Mouse (Mus musculus) midbrain, postnatal 0 days (tissue): ENCODE data around the gene Itfg2. TPM values are rescaled to one million over a fixed set of nuclear protein-coding genes. Genes with fewer than 3 reads are reported as not detected.

ENCODE experiments used
- ATAC-seq: fragments of 200-750 bp; cut with Nextera tagmentation; 2 replicates; pipeline ENCODE4 v1.8.0; 2017; ENCODE audit warnings: moderate number of reproducible peaks, mild to moderate bottlenecking, moderate TSS enrichment, moderate library complexity; ENCODE audit not compliant: low FRiP score
- DNase-seq: peaks from one replicate; pipeline ENCODE4 v3.0.0-alpha.2; 2015; ENCODE audit warnings: low spot score
- H3K27ac ChIP-seq: fragments of 300-500 bp; sonication (generic); 2 replicates; pipeline ENCODE4 v1.5.1; 2014; ENCODE audit warnings: low read depth, mild to moderate bottlenecking, low read length, mixed read lengths
- H3K27me3 ChIP-seq: fragments of 300-500 bp; sonication (generic); 2 replicates; pipeline ENCODE4 v1.6.1; 2014; ENCODE audit warnings: low read length, control low read depth, mixed read lengths; ENCODE audit not compliant: insufficient read depth
- H3K36me3 ChIP-seq: fragments of 300-500 bp; sonication (generic); 2 replicates; pipeline ENCODE4 v1.6.1; 2014; ENCODE audit warnings: low read length, control low read depth, mixed read lengths; ENCODE audit not compliant: insufficient read depth
- H3K4me1 ChIP-seq: fragments of 300-500 bp; sonication (generic); 2 replicates; pipeline ENCODE4 v1.6.1; 2014; ENCODE audit warnings: mild to moderate bottlenecking, control low read depth, antibody characterized with exemption, low read length, mixed read lengths; ENCODE audit not compliant: insufficient read depth
- H3K4me2 ChIP-seq: fragments of 300-500 bp; sonication (generic); 2 replicates; pipeline ENCODE4 v1.6.1; 2014; ENCODE audit warnings: low read depth, mild to moderate bottlenecking, low read length, mixed read lengths; ENCODE audit not compliant: poor library complexity, severe bottlenecking
- H3K4me3 ChIP-seq: fragments of 300-500 bp; sonication (generic); 2 replicates; pipeline ENCODE4 v1.5.1; 2014; ENCODE audit warnings: low read depth, mild to moderate bottlenecking, low read length, moderate library complexity
- H3K9ac ChIP-seq: fragments of 300-500 bp; sonication (generic); replicated peaks from 2 replicates; pipeline ENCODE4 v1.6.1; 2014; ENCODE audit warnings: mild to moderate bottlenecking, low read length, moderate library complexity, mixed read lengths; ENCODE audit not compliant: poor library complexity, severe bottlenecking
- H3K9me3 ChIP-seq: fragments of 300-500 bp; sonication (generic); 2 replicates; pipeline ENCODE4 v1.6.1; 2016; ENCODE audit warnings: low read length, control low read depth
- CTCF ChIP-seq: IDR thresholded peaks from 2 replicates; pipeline ENCODE4 v1.5.1; 2016; ENCODE audit warnings: antibody characterized with exemption, mild to moderate bottlenecking
- WGBS: fragments of 180-500 bp; shearing (Covaris S2); extraction: QIAGEN DNeasy Blood & Tissue Kit; methylation state at CpG from one replicate; pipeline ENCODE4 v1.1.7; 2014; 5-methylcytosine and 5-hydroxymethylcytosine counted together
- polyA plus RNA-seq: library from polyadenylated mRNA; unstranded; fragments of >200 nt; fragmentation: Nextera tagmentation; extraction: Ambion mirVana; gene quantifications from 2 replicates; pipeline ENCODE4 v1.2.1, GENCODE M21; 2015
- total RNA-seq: library from RNA; depleted of rRNA; stranded (reverse); fragments of >200 nt; gene quantifications from 2 replicates; pipeline ENCODE4 v1.2.3, GENCODE M21; 2014

Itfg2 gene
- total and polyA plus RNA-seq, 2 experiments from 2014 or later, result 37.3 to 41.5 TPM

DNA sequence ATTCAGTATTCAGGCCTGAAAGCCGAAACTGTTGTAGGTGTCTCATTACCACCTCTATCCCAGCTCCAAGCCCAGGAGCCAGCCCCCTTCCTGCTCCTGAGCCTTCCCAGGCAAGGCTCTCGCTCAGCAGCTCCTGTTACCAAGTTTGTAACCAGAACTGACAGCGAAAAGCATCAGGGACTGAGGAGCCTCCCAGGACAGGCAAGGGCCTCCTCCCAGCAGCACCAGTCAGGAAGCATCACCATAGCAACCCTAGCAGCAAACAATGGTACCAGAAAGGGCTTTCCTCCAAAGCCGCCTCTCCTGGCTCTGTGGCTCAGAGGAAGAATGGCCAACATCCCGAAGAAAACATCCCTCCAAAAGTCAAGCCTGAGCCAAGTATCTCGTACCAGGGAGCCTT is 49.5 kb downstream of the Itfg2 start, which contains the start of the genes Tex52 and Gm44596:
Gene Tex52, plus strand, starts transcription at position 265 of the 400 bp plus-strand sequence.
Gene Gm44596, plus strand, starts transcription at position 312 of the 400 bp plus-strand sequence.
- H3K36me3 ChIP-seq, result no peaks in the 10 kb centered on the region
- peak; percentile 56 for ATAC-seq
- no peaks in the 10 kb centered on the region for H3K27me3 ChIP-seq
- no peaks in the 10 kb centered on the region for H3K9me3 ChIP-seq
- WGBS, result 14% methylated on average over 6 of the region's 6 CpGs
- H3K27ac ChIP-seq, result no peak within 1 kb of the TSS
- no peak for TF ChIP-seq CTCF
- no peaks in the 10 kb centered on the region; the same call in 1 of the 2 replicates for H3K4me1 ChIP-seq
- no peak within 1 kb of the TSS for H3K9ac ChIP-seq
- peak; percentile 59 for DNase-seq
- H3K4me2 ChIP-seq, result no peak within 1 kb of the TSS
- H3K4me3 ChIP-seq, result no peak within 1 kb of the TSS

DNA sequence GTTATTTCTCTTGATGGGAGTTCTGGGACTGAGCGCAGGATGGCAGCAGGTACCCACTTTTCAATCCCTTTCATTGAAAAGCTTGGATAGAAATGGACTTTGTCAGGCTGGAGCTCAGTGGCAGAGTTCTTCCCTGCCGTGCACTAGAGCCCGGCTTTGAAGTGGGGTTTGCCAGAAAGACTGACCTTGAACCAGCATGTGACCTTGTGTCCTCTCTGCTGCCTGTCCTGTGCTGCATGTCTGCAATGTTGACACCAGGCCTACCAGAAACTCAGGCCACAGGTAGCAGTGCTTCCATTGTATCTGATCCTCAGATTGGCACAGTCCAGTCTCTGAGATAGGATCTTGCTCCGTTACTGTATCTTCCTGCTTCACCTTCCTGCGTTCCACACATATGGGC is 54.7 kb downstream of the Itfg2 start:
- no peak for DNase-seq
- TF ChIP-seq CTCF, result no peak
- Histone ChIP-seq H3K4me1 (no peaks in the 10 kb centered on the region; the same call in 1 of the 2 replicates), H3K4me3 (no peak overlapping the region), H3K4me2 (no peak overlapping the region), H3K27ac (no peak overlapping the region), H3K9me3 (no peaks in the 10 kb centered on the region), H3K36me3 (0 out of 2 replicates have a peak, but pooled peaks cover 4% of the 10 kb centered on the region), H3K9ac (no peak overlapping the region), H3K27me3 (no peaks in the 10 kb centered on the region)
- 94% methylated on average over 5 of the region's 5 CpGs for WGBS
- no peak for ATAC-seq

DNA sequence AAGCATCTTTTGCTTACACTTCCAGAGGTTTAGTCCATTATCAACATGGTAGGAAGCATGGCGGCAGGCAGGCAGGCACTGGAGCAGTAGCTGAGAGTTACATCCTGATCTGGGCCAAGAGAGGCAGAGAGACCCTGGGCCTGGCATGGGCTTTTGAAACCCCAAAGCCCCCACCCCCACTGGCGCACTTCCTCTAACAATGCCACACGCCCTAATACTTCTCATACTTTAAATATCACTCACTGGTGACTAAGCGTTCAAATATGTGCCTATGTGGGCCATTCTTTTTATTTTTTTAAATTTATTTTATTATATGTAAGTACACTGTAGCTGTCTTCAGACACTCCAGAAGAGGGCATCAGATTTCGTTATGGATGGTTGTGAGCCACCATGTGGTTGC is 58.3 kb downstream of the Itfg2 start:
- 94% methylated on average over 5 of the region's 5 CpGs for WGBS
- ATAC-seq, result no peak
- Histone ChIP-seq H3K9me3 (no peaks in the 10 kb centered on the region), H3K27ac (no peak overlapping the region), H3K27me3 (no peaks in the 10 kb centered on the region), H3K36me3 (0 out of 2 replicates have a peak, but pooled peaks cover 4% of the 10 kb centered on the region), H3K4me1 (peaks cover 4% of the 10 kb centered on the region; the same call in 1 of the 2 replicates), H3K4me3 (no peak overlapping the region), H3K4me2 (no peak overlapping the region), H3K9ac (no peak overlapping the region)
- DNase-seq, result no peak
- TF ChIP-seq CTCF, result no peak

DNA sequence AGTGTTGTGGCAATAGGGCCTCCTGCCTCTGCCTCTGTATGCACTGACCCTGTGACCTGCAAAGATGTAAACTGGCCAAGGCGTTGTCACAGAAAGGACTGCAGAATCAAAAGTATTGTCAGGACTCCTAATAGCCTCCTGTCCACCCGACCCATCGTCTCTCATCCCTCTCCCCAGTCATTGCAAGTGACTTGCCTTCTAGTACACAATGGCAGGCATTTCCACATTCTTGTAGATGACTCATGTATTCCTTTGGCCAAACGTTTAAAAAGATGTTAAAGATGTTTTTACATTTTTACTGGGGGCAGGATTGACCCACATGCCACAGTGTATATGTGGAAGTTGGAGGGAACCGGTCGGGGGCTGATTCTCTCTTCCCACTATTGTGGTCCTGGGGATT is 60.0 kb downstream of the Itfg2 start:
- H3K4me1 ChIP-seq, result peaks cover 8% of the 10 kb centered on the region; the same call in 1 of the 2 replicates
- TF ChIP-seq CTCF, result no peak
- H3K27ac ChIP-seq, result no peak overlapping the region

DNA sequence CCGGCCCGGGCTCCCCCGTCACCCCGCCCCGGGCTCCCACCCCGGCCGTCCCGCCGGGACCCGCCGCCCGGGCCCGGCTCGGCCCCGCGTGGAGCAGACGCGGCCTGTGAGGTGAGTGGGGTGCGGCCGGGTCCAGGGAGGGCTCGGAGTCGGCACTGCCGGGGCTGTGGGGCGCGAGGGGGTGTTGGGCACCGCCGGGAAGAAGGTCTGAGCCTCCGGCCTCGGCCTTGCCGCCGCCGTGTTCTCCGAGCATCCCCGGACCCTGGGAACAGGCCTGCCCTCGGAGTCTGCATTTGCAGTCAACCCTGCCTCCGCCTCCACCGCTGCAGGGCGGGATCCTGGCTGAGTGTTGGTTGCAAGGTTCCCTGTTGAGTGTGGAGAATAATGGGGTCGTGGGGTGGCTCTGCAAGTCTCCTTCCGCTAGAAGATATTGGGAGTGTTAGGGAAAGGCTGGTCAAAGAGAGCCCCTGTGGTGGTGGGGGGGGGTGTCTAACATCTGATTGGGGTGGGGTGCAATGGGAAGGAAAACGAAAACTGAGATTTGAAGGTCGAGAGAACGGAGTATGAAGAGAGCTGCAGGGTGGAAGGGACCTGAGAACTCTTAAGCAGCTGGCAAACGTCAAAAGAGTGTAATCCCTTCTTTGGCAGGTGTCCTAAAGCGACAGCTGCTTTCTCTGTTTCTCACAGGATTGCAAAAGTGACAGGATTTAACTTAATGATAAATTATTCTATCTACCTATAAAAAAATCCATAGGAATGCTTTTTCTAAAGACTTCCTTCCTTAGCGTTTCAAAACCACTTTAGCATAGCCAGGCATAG is 61.5 kb downstream of the Itfg2 start:
- 1% methylated on average over 35 of the region's 46 CpGs for WGBS
- H3K9ac ChIP-seq, result peak overlapping the region; percentile 84
- H3K4me1 ChIP-seq, result peaks cover 8% of the 10 kb centered on the region; the same call in 1 of the 2 replicates
- H3K4me2 ChIP-seq, result peak overlapping the region; percentile 100
- DNase-seq, result no peak
- H3K27me3 ChIP-seq, result no peaks in the 10 kb centered on the region
- TF ChIP-seq CTCF, result no peak
- no peaks in the 10 kb centered on the region for H3K36me3 ChIP-seq
- peak; percentile 31; the same call in 1 of the 2 replicates for ATAC-seq
- H3K9me3 ChIP-seq, result no peaks in the 10 kb centered on the region
- no peak overlapping the region for H3K27ac ChIP-seq
- H3K4me3 ChIP-seq, result peak overlapping the region; percentile 90

More for the DNA sequence above, 60.0 kb downstream of the Itfg2 start:
- H3K36me3 ChIP-seq, result 0 out of 2 replicates have a peak, but pooled peaks cover 4% of the 10 kb centered on the region
- no peak for DNase-seq
- no peaks in the 10 kb centered on the region for H3K27me3 ChIP-seq
- no peaks in the 10 kb centered on the region for H3K9me3 ChIP-seq
- WGBS, result 78% methylated on average over 6 of the region's 6 CpGs
- H3K4me2 ChIP-seq, result no peak overlapping the region
- no peak overlapping the region for H3K9ac ChIP-seq
- no peak overlapping the region for H3K4me3 ChIP-seq
- ATAC-seq, result no peak
